Mouse (Mus musculus): ENCODE data around the gene Ccdc85c. TPM values are rescaled to one million over a fixed set of nuclear protein-coding genes. Genes with fewer than 3 reads are reported as not detected.

Ccdc85c gene
- 17.3 and 17.7 TPM in 2 replicates for polyA plus RNA-seq (2015; fragmentation: Nextera tagmentation; extraction: Ambion mirVana)

DNA sequence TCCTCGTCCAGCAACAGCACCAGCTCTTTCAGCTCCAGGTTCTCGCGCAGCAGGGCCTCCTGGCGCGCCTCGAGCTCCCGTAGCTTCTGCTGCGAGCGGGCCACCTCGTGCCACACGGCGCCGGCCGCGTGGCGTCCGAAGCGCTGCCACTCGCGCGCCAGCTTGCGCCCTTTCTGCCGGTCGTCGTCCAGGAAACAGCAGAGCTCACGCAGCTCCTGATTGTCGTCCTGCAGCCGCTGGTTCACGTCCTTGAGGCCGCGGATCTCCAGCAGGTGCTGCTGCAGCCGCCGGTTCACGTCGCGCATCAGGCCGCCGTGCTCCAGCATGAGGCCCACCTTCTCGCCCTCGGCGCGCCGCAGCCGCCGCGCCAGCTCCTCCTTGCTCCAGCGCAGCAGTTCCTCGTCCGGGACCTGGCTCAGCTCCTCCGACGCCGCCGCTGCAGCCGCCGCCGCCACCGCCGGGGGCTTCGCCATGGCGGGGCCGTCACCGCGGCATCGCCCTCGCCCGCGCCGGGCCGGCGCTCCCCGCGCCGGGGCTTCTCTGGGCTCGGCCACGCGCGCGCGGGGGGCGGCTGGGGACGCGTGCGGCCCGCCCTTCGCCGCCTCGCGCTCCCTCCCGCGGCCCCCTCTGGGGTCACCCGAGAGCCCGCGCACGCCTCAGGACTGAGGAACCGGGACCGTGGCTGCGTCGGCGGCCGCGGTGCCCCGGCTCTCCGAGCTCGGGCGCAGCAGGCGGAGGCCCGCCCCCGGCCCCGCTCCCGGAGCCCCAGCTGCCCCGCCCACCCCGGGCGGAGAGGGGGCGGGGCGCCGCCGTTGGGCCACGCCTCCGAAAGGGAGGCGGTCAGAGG, at the start of gene Ccdc85c:
Ccdc85c (minus strand) TSS at position 765 of the 847 bp plus-strand sequence.
- H3K36me3 ChIP-seq: no peaks in the 10 kb centered on the region
- H3K27ac ChIP-seq: peak within 1 kb of the TSS; percentile 99
- under 1% methylated on average over 74 of the region's 120 CpGs for WGBS
- peak within 1 kb of the TSS; percentile 88 for H3K4me3 ChIP-seq
- H3K27me3 ChIP-seq: no peaks in the 10 kb centered on the region
- peak within 1 kb of the TSS; percentile 95 for H3K9ac ChIP-seq
- H3K4me2 ChIP-seq: peak within 1 kb of the TSS; percentile 88
- peaks cover 80% of the 10 kb centered on the region for H3K4me1 ChIP-seq (replicated peaks)
- no peak; the same call in 1 of the 2 replicates for ATAC-seq (ENCODE audit: low FRiP score)
- H3K9me3 ChIP-seq: no peaks in the 10 kb centered on the region

GRCm38 (mm10) chr12:108320096-108320495, 44.9 kb upstream of the Ccdc85c start:
- Histone ChIP-seq H3K4me2 (no peak overlapping the region), H3K4me1 (replicated peaks) (peaks cover 55% of the 10 kb centered on the region)
- 6% methylated on average over 8 of the region's 8 CpGs for WGBS

GRCm38 (mm10) chr12:108318499-108318898, 43.3 kb upstream of the Ccdc85c start:
- 18% methylated on average over 37 of the region's 37 CpGs for WGBS
- H3K4me1 ChIP-seq (replicated peaks): peaks cover 55% of the 10 kb centered on the region
- H3K4me2 ChIP-seq: peak overlapping the region; percentile 43
- H3K9me3 ChIP-seq: no peaks in the 10 kb centered on the region
- peaks cover 48% of the 10 kb centered on the region for H3K27me3 ChIP-seq
- H3K36me3 ChIP-seq: no peaks in the 10 kb centered on the region
- peak overlapping the region; percentile 16; the same call in 1 of the 2 replicates for H3K4me3 ChIP-seq
- H3K27ac ChIP-seq: no peak overlapping the region
- ATAC-seq (ENCODE audit: low FRiP score): no peak
- no peak overlapping the region for H3K9ac ChIP-seq

More at GRCm38 (mm10) chr12:108320096-108320495, 44.9 kb upstream of the Ccdc85c start:
- no peaks in the 10 kb centered on the region for H3K36me3 ChIP-seq
- H3K9ac ChIP-seq: no peak overlapping the region
- H3K9me3 ChIP-seq: no peaks in the 10 kb centered on the region
- peak; percentile 11; the same call in 1 of the 2 replicates for ATAC-seq (ENCODE audit: low FRiP score)
- H3K27ac ChIP-seq: peak overlapping the region; percentile 49
- H3K4me3 ChIP-seq: no peak overlapping the region
- H3K27me3 ChIP-seq: peaks cover 48% of the 10 kb centered on the region

GRCm38 (mm10) chr12:108317826-108318430, 42.7 kb upstream of the Ccdc85c start:
- H3K9me3 ChIP-seq: no peaks in the 10 kb centered on the region
- peaks cover 48% of the 10 kb centered on the region for H3K27me3 ChIP-seq
- ATAC-seq (ENCODE audit: low FRiP score): no peak
- H3K4me3 ChIP-seq: peak overlapping the region; percentile 16; the same call in 1 of the 2 replicates
- no peaks in the 10 kb centered on the region for H3K36me3 ChIP-seq
- WGBS: 14% methylated on average over 16 of the region's 18 CpGs
- no peak overlapping the region for H3K9ac ChIP-seq
- peak overlapping the region; percentile 43 for H3K4me2 ChIP-seq
- no peak overlapping the region for H3K27ac ChIP-seq
- peaks cover 55% of the 10 kb centered on the region for H3K4me1 ChIP-seq (replicated peaks)

DNA sequence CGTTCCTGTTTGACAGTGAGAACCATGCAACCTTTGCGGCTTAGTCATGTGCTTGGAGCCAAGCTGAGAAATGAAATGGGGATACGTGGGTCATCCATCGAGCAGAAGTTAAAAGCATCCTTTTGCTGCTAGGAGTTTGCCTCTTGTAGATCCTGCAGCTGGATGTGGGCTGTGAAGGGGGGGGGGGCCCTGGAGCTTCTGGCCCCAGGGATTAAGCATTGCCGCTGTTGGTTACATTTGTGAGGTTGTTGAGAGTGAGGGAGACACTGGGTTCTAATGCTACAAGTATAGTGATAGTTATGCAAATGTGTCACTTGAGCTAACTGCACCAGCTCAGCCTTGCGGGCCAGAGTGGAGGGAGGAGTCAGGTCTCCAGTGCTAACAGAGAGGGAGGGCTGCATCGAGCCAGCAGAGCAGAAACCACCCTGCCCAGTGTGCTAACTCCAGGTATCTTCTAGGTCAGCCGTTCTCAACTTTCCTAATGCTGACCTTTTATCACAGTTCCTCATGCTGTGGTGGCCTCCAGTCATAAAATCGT, 42.0 kb upstream of the Ccdc85c start:
- H3K27ac ChIP-seq: no peak overlapping the region
- H3K4me2 ChIP-seq: no peak overlapping the region
- peaks cover 59% of the 10 kb centered on the region for H3K4me1 ChIP-seq (replicated peaks)
- peaks cover 48% of the 10 kb centered on the region for H3K27me3 ChIP-seq
- no peak overlapping the region for H3K9ac ChIP-seq
- ATAC-seq (ENCODE audit: low FRiP score): no peak
- no peaks in the 10 kb centered on the region for H3K36me3 ChIP-seq
- 6% methylated on average over 9 of the region's 9 CpGs for WGBS
- no peaks in the 10 kb centered on the region for H3K9me3 ChIP-seq
- no peak overlapping the region for H3K4me3 ChIP-seq

GRCm38 (mm10) chr12:108316655-108317054, 41.4 kb upstream of the Ccdc85c start:
- no peak overlapping the region for H3K4me2 ChIP-seq
- H3K4me3 ChIP-seq: no peak overlapping the region
- H3K27ac ChIP-seq: no peak overlapping the region
- H3K36me3 ChIP-seq: no peaks in the 10 kb centered on the region
- ATAC-seq (ENCODE audit: low FRiP score): no peak
- H3K9me3 ChIP-seq: no peaks in the 10 kb centered on the region
- peaks cover 56% of the 10 kb centered on the region for H3K4me1 ChIP-seq (replicated peaks)
- H3K9ac ChIP-seq: no peak overlapping the region
- 32% methylated on average over 6 of the region's 6 CpGs for WGBS
- H3K27me3 ChIP-seq: peaks cover 48% of the 10 kb centered on the region

GRCm38 (mm10) chr12:108315818-108316217, 40.6 kb upstream of the Ccdc85c start:
- no peak overlapping the region for H3K27ac ChIP-seq
- H3K9ac ChIP-seq: no peak overlapping the region
- ATAC-seq (ENCODE audit: low FRiP score): no peak
- H3K4me1 ChIP-seq (replicated peaks): peaks cover 52% of the 10 kb centered on the region
- H3K9me3 ChIP-seq: no peaks in the 10 kb centered on the region
- H3K36me3 ChIP-seq: no peaks in the 10 kb centered on the region
- no peak overlapping the region for H3K4me2 ChIP-seq
- H3K4me3 ChIP-seq: no peak overlapping the region
- peaks cover 48% of the 10 kb centered on the region for H3K27me3 ChIP-seq
- 54% methylated on average over 10 of the region's 10 CpGs for WGBS

DNA sequence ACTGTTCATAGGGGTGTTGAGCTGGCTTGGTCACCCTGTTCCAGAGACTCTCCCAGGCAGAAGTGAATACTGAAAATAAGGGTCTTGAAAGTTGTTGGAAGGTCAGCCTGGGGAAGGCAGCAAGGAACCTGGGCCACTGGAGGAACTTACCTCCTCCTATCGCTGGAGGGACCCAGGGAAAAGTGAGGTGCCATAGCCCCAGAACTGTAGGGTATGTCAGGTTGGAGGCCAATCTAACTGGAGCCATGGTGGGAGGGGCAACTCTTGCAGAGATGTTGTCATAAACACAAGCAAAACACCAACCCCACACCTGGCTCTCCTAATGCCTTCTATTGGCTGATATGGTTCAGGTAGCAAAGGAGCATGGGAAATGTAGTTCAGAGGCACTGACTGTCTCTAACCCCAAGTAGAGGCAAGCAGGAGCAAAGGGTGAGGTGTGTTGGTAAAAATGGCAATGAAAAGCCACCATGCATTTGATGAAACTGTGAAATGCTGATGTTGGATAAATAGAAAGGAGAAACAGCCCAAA, 38.1 kb upstream of the Ccdc85c start:
- ATAC-seq (ENCODE audit: low FRiP score): no peak
- Histone ChIP-seq H3K9me3 (no peaks in the 10 kb centered on the region), H3K4me1 (replicated peaks) (peaks cover 40% of the 10 kb centered on the region), H3K9ac (no peak overlapping the region), H3K27ac (no peak overlapping the region), H3K4me2 (no peak overlapping the region), H3K36me3 (no peaks in the 10 kb centered on the region), H3K4me3 (no peak overlapping the region), H3K27me3 (peaks cover 27% of the 10 kb centered on the region)
- 95% methylated on average over 1 of the region's 1 CpGs for WGBS

- H3K9me3 ChIP-seq: no peaks in the 10 kb centered on the region
- H3K4me1 ChIP-seq (replicated peaks): peaks cover 31% of the 10 kb centered on the region
- no peak for ATAC-seq (ENCODE audit: low FRiP score)
- no peak overlapping the region for H3K4me3 ChIP-seq
- no peak overlapping the region for H3K9ac ChIP-seq
- no peak overlapping the region for H3K4me2 ChIP-seq
- peaks cover 19% of the 10 kb centered on the region for H3K27me3 ChIP-seq
- H3K27ac ChIP-seq: no peak overlapping the region
- WGBS: 27% methylated on average over 6 of the region's 6 CpGs
- H3K36me3 ChIP-seq: no peaks in the 10 kb centered on the region
Measured at GRCm38 (mm10) chr12:108312432-108312851, 37.2 kb upstream of the Ccdc85c start.

DNA sequence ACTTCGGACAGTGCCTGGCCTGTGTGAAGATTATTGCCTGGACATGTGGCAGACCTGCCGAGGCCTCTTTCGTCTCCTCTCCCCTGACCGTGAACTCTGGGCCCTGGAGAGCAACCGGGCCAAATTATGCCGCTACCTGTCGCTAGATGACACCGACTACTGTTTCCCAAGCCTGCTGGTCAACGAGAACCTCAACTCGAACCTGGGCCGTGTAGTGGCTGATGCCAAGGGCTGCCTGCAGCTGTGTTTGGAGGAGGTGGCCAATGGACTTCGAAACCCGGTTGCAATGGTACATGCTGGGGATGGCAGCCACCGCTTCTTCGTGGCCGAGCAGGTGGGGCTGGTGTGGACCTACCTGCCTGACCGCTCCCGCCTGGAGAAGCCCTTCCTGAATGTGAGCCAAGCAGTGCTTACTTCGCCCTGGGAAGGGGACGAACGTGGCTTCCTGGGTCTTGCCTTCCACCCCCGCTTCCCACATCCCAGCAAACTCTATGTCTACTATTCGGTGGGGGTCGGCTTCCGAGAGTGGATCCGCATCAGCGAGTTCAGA, 36.6 kb upstream of the Ccdc85c start:
- no peaks in the 10 kb centered on the region for H3K9me3 ChIP-seq
- no peaks in the 10 kb centered on the region for H3K36me3 ChIP-seq
- 86% methylated on average over 27 of the region's 27 CpGs for WGBS
- peaks cover 13% of the 10 kb centered on the region for H3K27me3 ChIP-seq
- H3K4me1 ChIP-seq (replicated peaks): peaks cover 29% of the 10 kb centered on the region
- H3K4me3 ChIP-seq: no peak overlapping the region
- no peak overlapping the region for H3K27ac ChIP-seq
- no peak overlapping the region for H3K4me2 ChIP-seq
- ATAC-seq (ENCODE audit: low FRiP score): no peak
- H3K9ac ChIP-seq: no peak overlapping the region

DNA sequence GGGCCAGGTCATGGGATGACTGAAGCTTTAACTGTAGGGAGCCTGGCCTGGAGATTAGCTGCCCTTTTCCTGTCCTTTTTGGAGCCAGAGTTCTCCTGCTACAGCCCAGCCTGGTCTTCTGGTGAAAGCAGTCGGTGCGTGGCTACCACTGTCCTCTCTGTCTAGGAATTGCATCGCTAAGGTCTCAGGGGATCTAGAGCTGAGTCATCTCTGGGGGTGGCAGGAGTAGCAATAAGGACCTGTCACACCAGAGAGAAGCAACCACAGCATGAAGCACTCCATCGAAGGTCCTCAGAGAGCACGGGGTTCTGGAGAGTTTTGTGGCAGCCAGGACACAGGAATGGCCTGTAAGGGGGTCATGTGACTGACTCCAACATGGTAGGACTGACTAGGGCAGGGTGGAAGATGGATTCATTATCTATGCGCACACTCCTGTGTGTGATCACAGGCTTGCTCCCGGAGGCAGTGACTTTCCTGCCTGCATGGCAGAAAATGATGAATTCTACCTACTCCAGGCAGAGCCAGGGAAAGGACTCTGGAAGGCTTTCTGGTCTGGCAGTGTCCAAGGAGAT, 35.3 kb upstream of the Ccdc85c start:
- 66% methylated on average over 7 of the region's 7 CpGs for WGBS
- Histone ChIP-seq H3K36me3 (no peaks in the 10 kb centered on the region), H3K9ac (no peak overlapping the region), H3K9me3 (no peaks in the 10 kb centered on the region), H3K4me1 (replicated peaks) (peaks cover 28% of the 10 kb centered on the region), H3K27ac (no peak overlapping the region), H3K4me3 (no peak overlapping the region), H3K4me2 (no peak overlapping the region), H3K27me3 (peaks cover 6% of the 10 kb centered on the region)
- no peak for ATAC-seq (ENCODE audit: low FRiP score)

GRCm38 (mm10) chr12:108310041-108310440, 34.8 kb upstream of the Ccdc85c start:
- Histone ChIP-seq H3K4me3 (no peak overlapping the region), H3K9ac (no peak overlapping the region), H3K4me2 (no peak overlapping the region), H3K36me3 (no peaks in the 10 kb centered on the region), H3K4me1 (replicated peaks) (peaks cover 28% of the 10 kb centered on the region), H3K9me3 (no peaks in the 10 kb centered on the region), H3K27me3 (peaks cover 11% of the 10 kb centered on the region), H3K27ac (no peak overlapping the region)
- 89% methylated on average over 4 of the region's 4 CpGs for WGBS
- ATAC-seq (ENCODE audit: low FRiP score): no peak

Data from hindbrain, embryonic 13.5 days (tissue).